Mouse (Mus musculus) MEL (cell line): Measurements from ENCODE around the gene Amh. TPM values are rescaled to one million over a fixed set of nuclear protein-coding genes. Genes with fewer than 3 reads are reported as not detected.

Source experiments
- DNase-seq: peaks from one replicate; pipeline ENCODE4 v3.0.0; 2011; ENCODE audit warnings: low read depth, low spot score
- H3K27ac ChIP-seq: 2 replicates; pipeline ENCODE4 v1.5.1; 2012; ENCODE audit warnings: low read depth, mild to moderate bottlenecking, control low read depth, low read length, moderate library complexity; ENCODE audit not compliant: control insufficient read depth
- H3K27me3 ChIP-seq, 2 experiments: fragments of 150-350 bp in 1 of 2; sonication (generic) in 1 of 2; 2 replicates each; pipeline ENCODE4 v1.6.1; 2012; ENCODE audit warnings: low read length in 2 of 2, mild to moderate bottlenecking in 2 of 2, improper control_type of control experiment in 1 of 2, moderate library complexity in 1 of 2; ENCODE audit not compliant: insufficient read depth in 2 of 2, control insufficient read depth in 1 of 2
- H3K36me3 ChIP-seq, 2 experiments: 2 replicates each; pipeline ENCODE4 v1.6.1; 2012 to 2014; ENCODE audit warnings: low read length in 2 of 2, improper control_type of control experiment in 1 of 2, inconsistent platforms in 1 of 2, mild to moderate bottlenecking in 1 of 2; ENCODE audit not compliant: insufficient read depth in 2 of 2, control insufficient read depth in 1 of 2
- H3K4me1 ChIP-seq, 2 experiments: fragments of 150-350 bp in 1 of 2; sonication (generic) in 1 of 2; 2 replicates each; pipeline ENCODE4 v1.6.1; 2012; ENCODE audit warnings: low read length in 2 of 2, improper control_type of control experiment in 1 of 2, mild to moderate bottlenecking in 1 of 2; ENCODE audit not compliant: insufficient read depth in 2 of 2, control insufficient read depth in 1 of 2
- H3K4me3 ChIP-seq, 2 experiments: fragments of 150-350 bp in 1 of 2; sonication (generic) in 1 of 2; 2 replicates each; pipeline ENCODE4 v1.5.1; 2012; ENCODE audit warnings: low read depth in 2 of 2, low read length in 2 of 2, mild to moderate bottlenecking in 2 of 2, moderate library complexity in 2 of 2, control low read depth in 1 of 2, improper control_type of control experiment in 1 of 2; ENCODE audit not compliant: control insufficient read depth in 1 of 2, insufficient read depth in 1 of 2
- H3K79me2 ChIP-seq: 2 replicates; pipeline ENCODE4 v1.6.1; 2012; ENCODE audit warnings: mild to moderate bottlenecking, low read length, moderate library complexity; ENCODE audit not compliant: control insufficient read depth, poor library complexity, insufficient read depth
- H3K9ac ChIP-seq: 2 replicates; pipeline ENCODE4 v1.6.1; 2012; ENCODE audit warnings: low read depth, mild to moderate bottlenecking, control low read depth, low read length, moderate library complexity; ENCODE audit not compliant: control insufficient read depth, poor library complexity, severe bottlenecking
- H3K9me3 ChIP-seq: fragments of 150-350 bp; sonication (generic); replicated peaks from 2 replicates; pipeline ENCODE4 v1.6.1; 2012; ENCODE audit warnings: mild to moderate bottlenecking, low read length, improper control_type of control experiment, moderate library complexity; ENCODE audit not compliant: insufficient read depth
- CHD2 ChIP-seq: IDR thresholded peaks from 2 replicates; pipeline ENCODE4 v1.6.1; 2011; ENCODE audit warnings: low read length, improper control_type of control experiment
- CTCF ChIP-seq, 3 experiments: IDR thresholded peaks in 2 of 3; conservative IDR thresholded peaks in 1 of 3; 2 replicates each; pipeline ENCODE4 v1.5.1; 2011 to 2012; ENCODE audit warnings: low read length in 3 of 3, low read depth in 2 of 3, mild to moderate bottlenecking in 2 of 3, improper control_type of control experiment in 1 of 3, inconsistent platforms in 1 of 3, mixed read lengths in 1 of 3, moderate library complexity in 1 of 3; ENCODE audit not compliant: control insufficient read depth in 1 of 3, insufficient read depth in 1 of 3, poor library complexity in 1 of 3, severe bottlenecking in 1 of 3
- E2F4 ChIP-seq: IDR thresholded peaks from 2 replicates; pipeline ENCODE4 v1.6.1; 2011; ENCODE audit warnings: low read depth, low read length, improper control_type of control experiment, borderline replicate concordance
- ELF1 ChIP-seq: IDR thresholded peaks from 2 replicates; pipeline ENCODE4 v1.6.1; 2014; ENCODE audit warnings: low read depth, mild to moderate bottlenecking, inconsistent platforms, low read length, improper control_type of control experiment, moderate library complexity
- EP300 ChIP-seq, 2 experiments: IDR thresholded peaks; 2 replicates each; pipeline ENCODE4 v1.6.1; 2011; ENCODE audit warnings: improper control_type of control experiment in 2 of 2, low read length in 2 of 2, low read depth in 1 of 2, mild to moderate bottlenecking in 1 of 2
- ETS1 ChIP-seq: IDR thresholded peaks from 2 replicates; pipeline ENCODE4 v1.6.1; 2012; ENCODE audit warnings: low read depth, mild to moderate bottlenecking, inconsistent platforms, low read length, improper control_type of control experiment, moderate library complexity
- GABPA ChIP-seq: IDR thresholded peaks from 2 replicates; pipeline ENCODE4 v1.6.1; 2012; ENCODE audit warnings: low read depth, mild to moderate bottlenecking, inconsistent platforms, low read length, improper control_type of control experiment, moderate library complexity
- HCFC1 ChIP-seq: IDR thresholded peaks from 2 replicates; pipeline ENCODE4 v1.6.1; 2012; ENCODE audit warnings: low read depth, mild to moderate bottlenecking, inconsistent platforms, low read length, improper control_type of control experiment, moderate library complexity
- KAT2A ChIP-seq: conservative IDR thresholded peaks from 2 replicates; pipeline ENCODE4 v1.6.1; 2012; ENCODE audit warnings: low read depth, low read length, improper control_type of control experiment, inconsistent platforms
- MXI1 ChIP-seq: IDR thresholded peaks from 2 replicates; pipeline ENCODE4 v1.6.1; 2011; ENCODE audit warnings: mild to moderate bottlenecking, low read depth, low read length, improper control_type of control experiment
- NRF1 ChIP-seq: IDR thresholded peaks from 2 replicates; pipeline ENCODE4 v1.6.1; 2014; ENCODE audit warnings: low read depth, mild to moderate bottlenecking, inconsistent platforms, low read length, improper control_type of control experiment, moderate library complexity; ENCODE audit not compliant: poor library complexity, insufficient read depth, severe bottlenecking
- POLR2AphosphoS5 ChIP-seq: IDR thresholded peaks from 2 replicates; pipeline ENCODE4 v1.6.1; 2012; ENCODE audit warnings: low read depth, borderline replicate concordance, mild to moderate bottlenecking, inconsistent platforms, low read length, moderate library complexity, mixed read lengths
- RAD21 ChIP-seq: IDR thresholded peaks from 2 replicates; pipeline ENCODE4 v1.6.1; 2011; ENCODE audit warnings: mild to moderate bottlenecking, low read depth, low read length, improper control_type of control experiment
- RCOR1 ChIP-seq: IDR thresholded peaks from 2 replicates; pipeline ENCODE4 v1.6.1; 2012; ENCODE audit warnings: low read depth, mild to moderate bottlenecking, inconsistent platforms, low read length, improper control_type of control experiment
- TAL1 ChIP-seq: IDR thresholded peaks from 2 replicates; pipeline ENCODE4 v1.6.1; 2012; ENCODE audit warnings: mild to moderate bottlenecking, inconsistent platforms, low read length, moderate library complexity, mixed read lengths
- TCF12 ChIP-seq: IDR thresholded peaks from 2 replicates; pipeline ENCODE4 v1.6.1; 2014; ENCODE audit warnings: low read depth, mild to moderate bottlenecking, inconsistent platforms, low read length, improper control_type of control experiment, moderate library complexity
- ZKSCAN1 ChIP-seq: IDR thresholded peaks from 2 replicates; pipeline ENCODE4 v1.6.1; 2012; ENCODE audit warnings: low read depth, mild to moderate bottlenecking, inconsistent platforms, low read length, improper control_type of control experiment, moderate library complexity
- ZMIZ1 ChIP-seq: IDR thresholded peaks from 2 replicates; pipeline ENCODE4 v1.6.1; 2012; ENCODE audit warnings: low read depth, mild to moderate bottlenecking, inconsistent platforms, low read length, improper control_type of control experiment, moderate library complexity
- ZNF384 ChIP-seq: IDR thresholded peaks from 2 replicates; pipeline ENCODE4 v1.6.1; 2012; ENCODE audit warnings: low read depth, mild to moderate bottlenecking, inconsistent platforms, low read length, improper control_type of control experiment
- polyA plus RNA-seq, 2 experiments: library from polyadenylated mRNA; stranded (reverse) in 1 of 2; unstranded in 1 of 2; fragments of >175 nt in 1 of 2; fragments of >200 nt in 1 of 2; gene quantifications; 2 replicates each; pipeline versions ENCODE4 v1.2.1 to v1.2.4; 2012; ENCODE audit warnings: low replicate concordance in 2 of 2, low read depth in 1 of 2; ENCODE audit not compliant: insufficient read length in 2 of 2, insufficient read depth in 1 of 2, missing spikeins in 1 of 2
- total RNA-seq: library from RNA; depleted of rRNA; stranded (reverse); fragments of 300-350 nt; gene quantifications from 2 replicates; pipeline ENCODE4 v1.2.3, GENCODE M21; 2012

The Amh gene
- total and polyA plus RNA-seq, 3 experiments: 0.42 to 1.1 TPM; not detected in 1

- Histone ChIP-seq H3K4me1 (peaks cover 12 to 18% of the 10 kb centered on the region in 2 experiments), H3K9ac (no peak overlapping the region), H3K9me3 (no peaks in the 10 kb centered on the region), H3K27ac (no peak overlapping the region), H3K79me2 (no peaks in the 10 kb centered on the region; the same call in 1 of the 2 replicates)
- no peak for DNase-seq
- no peak for TF ChIP-seq ETS1
- TF ChIP-seq POLR2AphosphoS5: no peak
- TF ChIP-seq MXI1: no peak
- TF ChIP-seq ELF1: no peak
- no peak for TF ChIP-seq HCFC1
- no peak for TF ChIP-seq GABPA
- TF ChIP-seq ZKSCAN1: no peak
- TF ChIP-seq E2F4: no peak
- TF ChIP-seq ZMIZ1: no peak
- TF ChIP-seq ZNF384: no peak
- TF ChIP-seq, all 39 proteins: peak for 0
- Histone ChIP-seq H3K4me3 (no peak overlapping the region), H3K36me3 (peaks cover 10 to 23% of the 10 kb centered on the region in 2 experiments), H3K27me3 (no peaks in the 10 kb centered on the region)
Measured at GRCm38 (mm10) chr10:80777123-80777522, 27.9 kb upstream of the Amh start.

GRCm38 (mm10) chr10:80779565-80779964 lies 25.5 kb upstream of the Amh start:
- H3K27me3 ChIP-seq: no peaks in the 10 kb centered on the region
- no peak overlapping the region for H3K27ac ChIP-seq
- no peaks in the 10 kb centered on the region; the same call in 1 of the 2 replicates for H3K79me2 ChIP-seq
- TF ChIP-seq RCOR1 (no peak), CTCF (IDR thresholded peaks at IDR 0.05 in 2 of 3, conservative IDR thresholded peaks at IDR 0.05 in 1 of 3; ENCODE audit: control insufficient read depth in 1 of 3, insufficient read depth in 1 of 3, low read depth in 2 of 3, low read length in 3 of 3, poor library complexity in 1 of 3, severe bottlenecking in 1 of 3) (no peak), NRF1 (no peak), TAL1 (no peak), ZMIZ1 (no peak), POLR2AphosphoS5 (no peak), CHD2 (no peak), MXI1 (no peak), TCF12 (no peak), KAT2A (no peak), EP300 (IDR thresholded peaks at IDR 0.05; ENCODE audit: low read depth in 1 of 2, low read length in 2 of 2) (no peak), RAD21 (no peak), HCFC1 (no peak)
- no peaks in the 10 kb centered on the region for H3K4me1 ChIP-seq
- H3K36me3 ChIP-seq: peaks cover 0 to 19% of the 10 kb centered on the region in 2 experiments; a peak in 2 of 4 replicates
- DNase-seq: no peak
- no peak overlapping the region for H3K9ac ChIP-seq
- H3K4me3 ChIP-seq: no peak overlapping the region
- no peaks in the 10 kb centered on the region for H3K9me3 ChIP-seq
